Mouse (Mus musculus): ENCODE results near the gene Bak1.

DNA sequence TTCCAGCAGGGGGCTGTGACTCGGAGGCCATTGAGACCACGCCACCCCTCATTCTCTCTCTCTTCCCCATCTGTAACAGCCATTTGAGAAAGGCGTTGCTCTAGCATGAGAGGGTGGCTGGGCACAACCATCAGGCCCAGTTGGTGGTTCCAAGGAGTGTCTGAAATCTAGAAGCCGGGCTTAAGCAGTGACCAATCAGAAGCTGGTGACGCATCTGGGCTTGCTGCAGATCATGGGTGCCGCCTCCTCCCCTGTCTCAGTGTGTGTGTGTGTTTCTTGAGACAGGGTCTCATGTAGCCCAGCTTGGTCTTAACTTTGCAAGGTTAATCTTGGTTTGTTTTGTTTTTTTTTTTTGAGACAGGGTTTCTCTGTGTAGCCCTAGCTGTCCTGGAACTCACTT is 16.4 kb upstream of the Bak1 start:
- TF ChIP-seq CTCF (IDR thresholded peaks at IDR 0.05), result no peak
- no peak for TF ChIP-seq EP300 (IDR thresholded peaks at IDR 0.05)
